Mouse (Mus musculus) brain, embryonic 14.5 days (tissue): Measurements from ENCODE around the gene Mybbp1a. TPM values are rescaled to one million over a fixed set of nuclear protein-coding genes. Genes with fewer than 3 reads are reported as not detected.

ENCODE experiments used
- DNase-seq: peaks from one replicate; pipeline ENCODE4 v3.0.0-alpha.2; 2011; ENCODE audit warnings: low read depth
- CTCF ChIP-seq: fragments of 200-500 bp; IDR thresholded peaks from 2 replicates; pipeline ENCODE4 v1.5.1; 2012; ENCODE audit warnings: inconsistent platforms, mild to moderate bottlenecking, moderate library complexity, borderline replicate concordance; ENCODE audit not compliant: insufficient read depth, insufficient read length; ENCODE audit errors: extremely low read depth
- POLR2A ChIP-seq: fragments of 200-500 bp; IDR thresholded peaks from 2 replicates; pipeline ENCODE4 v1.6.1; 2012; ENCODE audit warnings: mild to moderate bottlenecking, inconsistent platforms, borderline replicate concordance; ENCODE audit not compliant: poor library complexity, insufficient read depth, insufficient read length, severe bottlenecking; ENCODE audit errors: extremely low read depth
- polyA plus RNA-seq: library from polyadenylated mRNA; depleted of rRNA; stranded (reverse); fragments of >200 nt; gene quantifications from 2 replicates; pipeline ENCODE4 v1.2.3, GENCODE M21; 2012

Mybbp1a gene
- polyA plus RNA-seq, 1 experiment = 74.7 TPM

DNA sequence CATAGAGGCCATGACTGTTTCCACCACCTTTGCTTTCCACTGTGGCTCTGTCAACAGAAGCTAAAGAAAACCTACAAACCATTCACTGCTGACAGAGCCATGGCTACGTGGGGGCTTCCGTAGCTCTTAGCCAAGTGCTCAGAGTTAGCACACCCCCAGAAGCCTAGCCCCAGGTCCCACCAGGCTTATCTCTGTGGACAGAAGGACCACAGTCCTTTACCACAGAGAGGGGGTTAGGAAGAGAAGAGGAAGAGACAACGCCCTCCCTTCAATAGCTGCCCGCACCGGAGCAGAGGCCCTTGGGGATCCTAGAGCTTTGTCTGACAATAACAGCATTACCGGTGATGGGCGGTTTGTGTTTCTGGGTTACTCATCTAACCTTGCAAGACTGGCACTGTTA, 34.3 kb downstream of the Mybbp1a start:
- DNase-seq = no peak
- TF ChIP-seq POLR2A (no peak), CTCF (no peak)

DNA sequence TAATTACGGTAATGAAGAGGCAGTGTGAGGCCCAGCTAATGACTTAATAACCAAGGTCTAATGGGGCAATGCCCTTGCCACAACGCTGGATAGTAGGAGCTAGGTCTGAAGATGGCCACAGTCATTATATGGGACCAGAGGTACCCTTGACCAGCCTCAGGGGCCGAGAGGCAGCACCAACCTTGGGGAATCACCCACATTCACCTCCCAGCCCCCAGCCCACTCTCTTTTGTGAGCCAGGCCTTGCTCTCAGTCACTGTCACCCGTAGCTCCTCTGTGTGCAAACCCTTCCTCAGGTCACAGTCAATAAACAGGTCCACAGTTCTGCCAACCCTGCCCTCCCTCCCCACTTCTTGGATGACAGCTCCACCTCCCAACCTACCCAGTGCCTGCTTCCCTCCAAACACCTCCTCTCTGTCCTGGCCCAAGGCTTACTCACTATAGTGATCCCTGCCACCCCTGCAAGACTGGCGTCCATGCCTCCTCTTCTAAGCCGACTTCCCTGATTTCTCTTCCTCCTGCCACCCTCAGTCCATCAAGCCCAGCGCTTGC, 35.0 kb downstream of the Mybbp1a start:
- no peak for DNase-seq
- TF ChIP-seq CTCF (no peak), POLR2A (no peak)

DNA sequence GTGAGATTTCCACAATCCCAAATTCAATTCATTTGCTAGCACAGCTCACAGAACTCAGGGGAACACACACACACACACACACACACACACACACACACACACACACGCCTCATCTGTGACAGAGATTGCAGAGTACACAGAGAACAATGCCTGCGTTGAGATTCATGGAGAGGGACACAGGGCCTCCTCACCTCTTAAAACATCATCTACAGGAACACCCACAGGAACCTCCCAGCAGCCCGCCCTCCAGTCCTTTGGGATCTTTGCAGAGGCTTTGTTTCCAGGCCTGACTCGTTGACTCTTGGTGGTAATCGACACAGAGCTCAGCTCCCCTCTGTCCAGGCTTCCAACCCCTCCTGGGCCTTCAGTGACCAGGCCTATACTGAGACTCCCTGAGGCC, 36.0 kb downstream of the Mybbp1a start:
- TF ChIP-seq POLR2A (no peak), CTCF (no peak)
- no peak for DNase-seq

DNA sequence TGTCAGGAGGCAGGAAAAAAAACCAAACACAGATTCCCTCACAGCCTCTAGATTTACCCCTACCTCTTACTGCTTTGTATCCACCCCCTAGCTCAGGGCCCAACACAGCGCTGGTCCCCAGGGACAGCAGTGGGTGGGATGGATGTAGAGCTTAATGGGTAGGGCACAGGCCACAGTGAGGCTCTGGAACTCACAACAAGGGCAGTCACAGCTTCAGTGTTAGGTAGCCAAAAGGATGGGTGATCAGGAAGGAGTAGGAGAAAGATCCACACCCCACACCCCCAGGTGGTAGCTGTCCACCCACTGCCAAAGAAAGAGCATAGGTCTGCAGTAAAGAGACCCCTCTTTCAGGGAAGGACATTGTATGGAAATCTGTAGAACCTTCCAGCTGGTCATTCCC, 36.5 kb downstream of the Mybbp1a start:
- no peak for TF ChIP-seq CTCF
- no peak for TF ChIP-seq POLR2A
- no peak for DNase-seq

DNA sequence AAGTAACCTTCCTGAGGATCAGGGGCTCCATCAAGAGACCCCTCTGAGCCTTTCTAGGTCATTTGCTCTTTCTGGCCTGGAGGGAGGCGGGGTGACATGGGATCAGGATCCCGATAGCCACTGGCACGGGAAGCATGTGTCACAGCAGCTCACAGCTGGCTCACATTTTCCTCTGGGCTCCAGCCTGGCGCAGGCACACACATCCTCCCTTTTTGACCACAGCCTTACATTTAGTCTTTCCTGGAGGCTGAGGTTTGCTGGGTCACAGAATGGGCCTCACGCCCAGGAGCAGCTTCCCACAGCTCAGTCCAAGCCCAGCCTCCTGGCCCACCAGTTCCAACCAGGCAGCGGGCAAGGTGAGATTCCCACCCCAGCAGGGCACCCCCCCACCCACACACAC, 37.1 kb downstream of the Mybbp1a start:
- TF ChIP-seq POLR2A = no peak
- TF ChIP-seq CTCF = no peak
- DNase-seq = no peak

DNA sequence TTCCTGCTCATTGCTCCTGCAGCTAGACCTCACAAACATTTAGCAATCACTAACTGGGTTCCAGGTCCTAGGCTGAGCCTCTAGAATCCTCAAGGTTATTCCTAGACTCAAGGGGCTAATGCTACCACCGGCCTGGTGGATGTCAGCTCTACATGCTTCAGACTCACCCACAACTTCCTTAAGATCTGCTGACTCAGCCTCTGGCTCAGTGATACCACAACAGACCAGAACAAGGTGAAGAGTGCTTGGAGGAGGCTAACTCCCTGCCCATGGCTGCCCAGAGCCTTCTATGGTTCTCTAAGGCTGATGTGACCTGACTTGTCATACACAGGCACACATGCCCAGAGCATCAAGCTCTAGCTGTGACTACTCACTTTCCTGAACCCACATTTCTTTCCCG, 38.3 kb downstream of the Mybbp1a start:
- TF ChIP-seq POLR2A = no peak
- no peak for TF ChIP-seq CTCF

DNA sequence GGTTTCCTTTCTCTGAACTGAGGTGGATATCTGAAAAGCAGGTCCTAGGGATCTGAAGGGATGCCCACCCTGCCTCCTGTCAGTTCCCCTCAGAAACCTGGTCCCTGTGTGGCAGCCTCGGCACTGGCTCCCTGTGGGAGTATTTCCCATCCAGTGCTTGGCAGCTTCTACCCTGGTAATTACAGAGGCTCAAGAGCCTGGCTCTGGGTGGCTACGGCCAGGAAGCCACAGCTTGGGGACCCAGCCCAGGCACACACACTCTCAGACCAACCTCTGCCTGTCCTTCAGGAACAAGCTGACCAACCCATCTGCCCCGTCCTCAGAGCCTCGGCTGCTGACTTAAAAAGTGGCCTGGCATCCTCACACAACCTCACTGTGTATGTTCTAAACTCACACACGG, 40.2 kb downstream of the Mybbp1a start:
- TF ChIP-seq POLR2A (no peak), CTCF (no peak)
- no peak for DNase-seq

More for the DNA sequence above, 38.3 kb downstream of the Mybbp1a start:
- no peak for DNase-seq

DNA sequence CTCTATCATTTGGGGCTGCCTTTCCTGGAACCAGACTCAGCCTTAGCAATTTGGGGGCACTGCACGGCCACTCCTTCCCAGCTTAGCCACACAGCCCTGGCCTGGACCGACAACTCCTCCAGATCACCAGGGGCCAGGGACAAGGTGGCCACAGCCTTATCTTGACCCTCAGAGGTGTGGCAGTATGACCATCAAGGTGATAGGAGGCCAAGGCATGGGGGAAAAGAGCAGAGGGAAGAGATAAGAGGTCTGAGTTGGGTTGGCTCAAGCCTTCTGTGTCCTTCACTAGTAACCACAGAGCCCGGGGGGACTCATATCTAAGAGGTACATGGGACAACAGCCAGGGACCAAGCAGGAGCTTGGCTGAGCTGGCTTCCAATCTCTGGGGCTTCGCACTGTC, 40.8 kb downstream of the Mybbp1a start:
- TF ChIP-seq CTCF (no peak), POLR2A (no peak)
- DNase-seq = no peak

DNA sequence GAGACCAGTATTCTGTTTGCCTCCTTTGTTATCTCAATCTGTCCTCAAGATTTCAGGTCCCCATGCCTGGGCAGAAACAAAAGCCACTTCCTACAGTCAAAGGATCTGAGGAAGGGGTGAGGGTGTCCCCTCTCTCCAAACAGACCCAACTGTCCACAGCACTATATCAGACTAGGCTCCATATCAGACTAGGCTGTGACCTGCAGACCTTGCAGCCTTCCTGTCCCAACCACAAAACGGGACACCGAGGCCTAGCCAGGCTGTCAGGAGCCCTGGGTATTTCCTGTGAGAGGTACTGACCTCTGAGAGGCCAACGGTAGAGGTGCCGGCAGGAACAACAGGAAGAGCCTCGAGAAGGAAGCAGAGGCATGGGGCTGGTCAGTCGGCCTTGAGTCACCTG, 43.4 kb downstream of the Mybbp1a start:
- no peak for DNase-seq
- TF ChIP-seq POLR2A = no peak
- TF ChIP-seq CTCF = no peak

DNA sequence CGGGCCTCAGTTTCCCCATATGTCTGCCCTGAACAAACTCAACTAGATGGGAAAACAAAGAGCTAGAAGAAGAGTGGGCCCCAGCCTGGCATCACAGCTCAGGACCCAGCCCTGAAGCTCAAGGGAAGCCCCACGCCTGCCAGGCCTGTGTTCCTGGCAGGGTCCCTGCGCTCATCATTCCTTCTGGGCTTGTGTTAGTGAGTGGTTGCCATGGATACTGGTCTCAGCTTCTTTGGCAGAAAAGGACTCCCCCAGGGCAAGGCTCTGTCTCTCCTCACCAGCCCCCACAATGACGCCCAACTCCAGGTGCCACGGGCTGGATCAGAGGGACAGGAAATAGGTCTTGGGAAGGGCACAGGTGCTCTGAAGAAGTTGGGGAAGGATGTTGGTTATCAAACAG, 44.0 kb downstream of the Mybbp1a start:
- peak; percentile 80 for DNase-seq
- TF ChIP-seq POLR2A = no peak
- TF ChIP-seq CTCF = no peak

DNA sequence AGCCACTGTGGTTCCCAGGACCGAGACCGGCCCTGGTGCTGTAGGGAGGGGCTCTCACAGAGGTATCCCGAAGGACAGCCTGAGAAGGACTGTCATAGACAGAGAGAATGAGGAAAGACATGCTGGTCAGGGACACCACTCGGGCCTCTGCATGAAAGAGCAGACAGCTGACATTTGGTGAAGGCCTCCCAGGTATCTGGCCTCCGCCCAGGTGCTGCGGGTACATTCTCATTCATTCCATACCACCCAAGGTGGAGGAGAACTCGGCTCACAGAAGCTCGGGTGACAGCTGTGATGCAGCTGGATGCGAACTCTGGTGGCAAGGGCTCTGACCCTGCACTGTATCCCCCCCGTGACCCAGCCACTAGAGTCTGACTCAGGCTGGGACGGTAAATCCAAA, 44.8 kb downstream of the Mybbp1a start:
- TF ChIP-seq CTCF = no peak
- TF ChIP-seq POLR2A = no peak
- no peak for DNase-seq

DNA sequence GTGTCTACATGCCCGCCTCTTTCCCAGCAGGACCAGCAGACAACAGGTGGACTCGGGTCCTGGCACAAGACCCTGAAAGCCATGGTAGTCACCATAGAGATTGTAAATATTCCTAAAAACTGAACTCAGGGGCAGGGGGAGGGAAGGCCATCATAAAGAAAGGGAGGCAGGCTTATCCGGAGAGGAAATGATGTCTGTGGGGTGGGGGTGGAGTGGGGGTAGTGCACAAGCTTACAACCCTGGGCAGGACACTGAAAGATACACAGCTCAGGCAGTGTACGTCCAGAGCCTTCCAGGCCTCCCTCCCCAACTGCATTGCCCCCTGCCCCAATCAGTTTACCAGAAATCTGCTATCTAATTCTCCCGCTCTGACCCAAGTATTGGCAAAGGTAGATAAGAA, 46.0 kb downstream of the Mybbp1a start:
- no peak for DNase-seq

DNA sequence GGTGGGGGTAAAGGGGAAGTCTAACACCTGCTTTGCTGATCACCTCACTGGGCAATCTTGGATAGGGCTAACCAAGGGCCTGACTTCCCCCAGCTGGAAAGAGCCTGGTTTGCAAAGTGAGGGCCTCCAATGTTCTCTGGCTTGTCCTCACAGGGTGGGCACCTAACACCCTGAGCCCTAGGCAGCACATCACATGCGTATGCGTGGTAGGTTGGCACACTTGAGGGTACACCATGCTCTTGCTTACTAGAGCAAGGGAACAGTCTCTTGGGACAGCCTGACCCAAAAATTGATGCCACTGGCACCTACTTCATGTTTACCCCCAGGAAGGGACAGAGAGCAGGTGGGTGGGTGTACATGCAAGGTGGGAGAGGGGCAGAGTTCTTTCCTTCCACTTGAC, 46.6 kb downstream of the Mybbp1a start:
- DNase-seq = no peak
- TF ChIP-seq CTCF (no peak), POLR2A (no peak)

More for the DNA sequence above, 46.0 kb downstream of the Mybbp1a start:
- TF ChIP-seq CTCF = no peak
- TF ChIP-seq POLR2A = no peak

DNA sequence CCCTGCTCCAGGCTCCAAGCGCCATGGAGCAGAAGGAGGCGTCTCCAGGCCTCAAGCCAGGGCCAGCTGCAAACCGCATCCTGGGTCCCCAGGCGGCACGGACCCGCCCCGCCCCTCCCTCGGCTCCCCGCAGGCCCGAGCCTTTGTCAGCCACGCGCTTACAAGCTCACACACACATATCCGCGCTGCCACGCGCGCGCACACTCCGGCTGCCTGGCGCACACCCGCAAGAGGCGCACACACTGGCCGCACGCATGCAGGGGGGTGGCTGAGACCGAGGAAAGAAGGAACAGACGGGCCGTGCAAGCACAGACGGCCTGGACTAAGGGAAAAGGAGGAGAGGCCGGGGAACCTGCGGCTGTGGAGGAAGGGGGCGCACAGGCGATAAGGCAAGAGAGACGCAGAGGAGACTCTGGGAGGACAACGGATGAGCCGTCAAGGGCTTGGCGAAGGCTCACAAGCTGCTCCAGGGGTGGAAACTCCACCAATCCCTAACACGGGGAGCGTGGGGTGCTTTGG, 47.7 kb downstream of the Mybbp1a start:
- peak; percentile 46 for TF ChIP-seq POLR2A
- no peak for TF ChIP-seq CTCF
- DNase-seq = peak; percentile 93
